Mouse (Mus musculus) thymus, adult 2 months (tissue): Measurements from ENCODE around the gene Erp29. TPM values are rescaled to one million over a fixed set of nuclear protein-coding genes. Genes with fewer than 3 reads are reported as not detected.

Experiments used
- DNase-seq: peaks from one replicate; pipeline ENCODE4 v3.0.0; 2021
- H3K27ac ChIP-seq: fragments of 200-500 bp; 2 replicates; pipeline ENCODE4 v1.5.1; 2012; ENCODE audit warnings: low read length, control low read depth; ENCODE audit not compliant: control insufficient read depth, insufficient read depth
- H3K27me3 ChIP-seq: fragments of 200-500 bp; 2 replicates; pipeline ENCODE4 v1.6.1; 2012; ENCODE audit warnings: mild to moderate bottlenecking, low read length, moderate library complexity, mixed read lengths; ENCODE audit not compliant: control insufficient read depth, insufficient read depth
- H3K36me3 ChIP-seq: fragments of 200-500 bp; 2 replicates; pipeline ENCODE4 v1.6.1; 2012; ENCODE audit warnings: mild to moderate bottlenecking, low read length, moderate library complexity; ENCODE audit not compliant: control insufficient read depth, insufficient read depth
- H3K4me1 ChIP-seq: fragments of 200-500 bp; replicated peaks from 2 replicates; pipeline ENCODE4 v1.6.1; 2012; ENCODE audit warnings: low read length; ENCODE audit not compliant: control insufficient read depth, insufficient read depth
- H3K4me3 ChIP-seq: fragments of 200-500 bp; 2 replicates; pipeline ENCODE4 v1.5.1; 2012; ENCODE audit warnings: mild to moderate bottlenecking, low read length, control low read depth, moderate library complexity; ENCODE audit not compliant: control insufficient read depth, insufficient read depth
- CTCF ChIP-seq: fragments of 200-500 bp; IDR thresholded peaks from 2 replicates; pipeline ENCODE4 v1.5.1; 2012; ENCODE audit warnings: mild to moderate bottlenecking, control low read depth, low read length, moderate library complexity, borderline replicate concordance; ENCODE audit not compliant: control insufficient read depth, poor library complexity, insufficient read depth; ENCODE audit errors: extremely low read depth
- POLR2A ChIP-seq: fragments of 200-500 bp; IDR thresholded peaks from 2 replicates; pipeline ENCODE4 v1.6.1; 2012; ENCODE audit warnings: mild to moderate bottlenecking, low read length, control low read depth, moderate library complexity; ENCODE audit not compliant: control insufficient read depth, poor library complexity, insufficient read depth; ENCODE audit errors: extremely low read depth
- WGBS: fragments of 180-500 bp; shearing (Covaris S2); methylation state at CpG from one replicate; pipeline ENCODE4 v1.1.7; 2018; 5-methylcytosine and 5-hydroxymethylcytosine counted together
- polyA plus RNA-seq: library from polyadenylated mRNA; depleted of rRNA; stranded (reverse); fragments of >200 nt; gene quantifications from 2 replicates; pipeline ENCODE4 v1.2.3, GENCODE M21; 2012

Gene Erp29
- polyA plus RNA-seq, 1 experiment = 52.7 TPM

GRCm38 (mm10) chr5:121451203-121451602, 1.1 kb downstream of the Erp29 start:
- TF ChIP-seq POLR2A (no peak), CTCF (no peak)
- H3K27ac ChIP-seq = peak overlapping the region; percentile 21; the same call in 1 of the 2 replicates
- no peak for DNase-seq
- H3K4me3 ChIP-seq = peak overlapping the region; percentile 75
- 3% methylated on average over 8 of the region's 8 CpGs for WGBS
- no peaks in the 10 kb centered on the region for H3K27me3 ChIP-seq
- H3K4me1 ChIP-seq = peaks cover 13% of the 10 kb centered on the region
- peaks cover 15% of the 10 kb centered on the region for H3K36me3 ChIP-seq

GRCm38 (mm10) chr5:121450476-121450875, 1.8 kb downstream of the Erp29 start:
- Histone ChIP-seq H3K36me3 (peaks cover 19% of the 10 kb centered on the region), H3K27me3 (no peaks in the 10 kb centered on the region), H3K27ac (no peak overlapping the region), H3K4me1 (peaks cover 13% of the 10 kb centered on the region), H3K4me3 (no peak overlapping the region)
- DNase-seq = no peak
- 91% methylated on average over 9 of the region's 9 CpGs for WGBS
- TF ChIP-seq CTCF (no peak), POLR2A (no peak)

GRCm38 (mm10) chr5:121449976-121450375, 2.3 kb downstream of the Erp29 start:
- TF ChIP-seq POLR2A = no peak
- TF ChIP-seq CTCF = no peak
- H3K4me3 ChIP-seq = no peak overlapping the region
- no peak overlapping the region for H3K27ac ChIP-seq
- H3K27me3 ChIP-seq = no peaks in the 10 kb centered on the region
- DNase-seq = peak; percentile 76
- peaks cover 13% of the 10 kb centered on the region for H3K4me1 ChIP-seq
- H3K36me3 ChIP-seq = peaks cover 24% of the 10 kb centered on the region
- 58% methylated on average over 6 of the region's 6 CpGs for WGBS

- no peak overlapping the region for H3K27ac ChIP-seq
- over 99% methylated on average over 3 of the region's 3 CpGs for WGBS
- no peak for TF ChIP-seq CTCF
- TF ChIP-seq POLR2A = no peak
- H3K4me1 ChIP-seq = peaks cover 13% of the 10 kb centered on the region
- H3K36me3 ChIP-seq = peaks cover 31% of the 10 kb centered on the region
- no peaks in the 10 kb centered on the region for H3K27me3 ChIP-seq
- peak; percentile 22 for DNase-seq
- no peak overlapping the region for H3K4me3 ChIP-seq
Measured at GRCm38 (mm10) chr5:121448450-121448849, 3.9 kb downstream of the Erp29 start.

GRCm38 (mm10) chr5:121444870-121445269, 7.4 kb downstream of the Erp29 start:
- H3K27me3 ChIP-seq = no peaks in the 10 kb centered on the region
- 94% methylated on average over 5 of the region's 5 CpGs for WGBS
- no peaks in the 10 kb centered on the region for H3K4me1 ChIP-seq
- TF ChIP-seq POLR2A (no peak), CTCF (no peak)
- H3K36me3 ChIP-seq = peaks cover 51% of the 10 kb centered on the region
- DNase-seq = no peak
- H3K27ac ChIP-seq = no peak overlapping the region
- H3K4me3 ChIP-seq = no peak overlapping the region

- TF ChIP-seq POLR2A (no peak), CTCF (no peak)
- Histone ChIP-seq H3K4me3 (no peak overlapping the region), H3K36me3 (peaks cover 64% of the 10 kb centered on the region), H3K27ac (no peak overlapping the region), H3K27me3 (no peaks in the 10 kb centered on the region), H3K4me1 (no peaks in the 10 kb centered on the region)
- 95% methylated on average over 3 of the region's 3 CpGs for WGBS
- DNase-seq = peak; percentile 53
Measured at GRCm38 (mm10) chr5:121443548-121443947, 8.8 kb downstream of the Erp29 start.

GRCm38 (mm10) chr5:121438756-121439155, 13.6 kb downstream of the Erp29 start:
- peaks cover 66% of the 10 kb centered on the region for H3K36me3 ChIP-seq
- no peaks in the 10 kb centered on the region for H3K4me1 ChIP-seq
- no peak for DNase-seq
- TF ChIP-seq POLR2A (no peak), CTCF (no peak)
- H3K4me3 ChIP-seq = no peak overlapping the region
- no peaks in the 10 kb centered on the region for H3K27me3 ChIP-seq
- 93% methylated on average over 11 of the region's 11 CpGs for WGBS
- no peak overlapping the region for H3K27ac ChIP-seq
